Mouse (Mus musculus): ENCODE measurements around the gene 1700029F12Rik. TPM values are rescaled to one million over a fixed set of nuclear protein-coding genes. Genes with fewer than 3 reads are reported as not detected.

The 1700029F12Rik gene
- polyA plus RNA-seq, 1 experiment from 2014 or later = not detected

GRCm38 (mm10) chr13:97020122-97020521 is 14.0 kb downstream of the 1700029F12Rik start:
- 39% methylated on average over 5 of the region's 5 CpGs for WGBS
- no peak overlapping the region for H3K9ac ChIP-seq (replicated peaks)
- no peak for ATAC-seq (ENCODE audit: low FRiP score)
- no peaks in the 10 kb centered on the region for H3K9me3 ChIP-seq (replicated peaks)
- H3K4me2 ChIP-seq = no peak overlapping the region
- no peaks in the 10 kb centered on the region for H3K4me1 ChIP-seq
- H3K36me3 ChIP-seq = no peaks in the 10 kb centered on the region
- H3K4me3 ChIP-seq (replicated peaks) = no peak overlapping the region
- H3K27ac ChIP-seq (replicated peaks) = no peak overlapping the region
- no peaks in the 10 kb centered on the region for H3K27me3 ChIP-seq (replicated peaks)

GRCm38 (mm10) chr13:97017711-97018110 is 16.5 kb downstream of the 1700029F12Rik start:
- no peak overlapping the region for H3K27ac ChIP-seq (replicated peaks)
- WGBS = 90% methylated on average over 3 of the region's 3 CpGs
- no peaks in the 10 kb centered on the region for H3K27me3 ChIP-seq (replicated peaks)
- H3K9ac ChIP-seq (replicated peaks) = no peak overlapping the region
- H3K9me3 ChIP-seq (replicated peaks) = no peaks in the 10 kb centered on the region
- H3K36me3 ChIP-seq = no peaks in the 10 kb centered on the region
- no peak overlapping the region for H3K4me3 ChIP-seq (replicated peaks)
- H3K4me2 ChIP-seq = no peak overlapping the region
- no peaks in the 10 kb centered on the region for H3K4me1 ChIP-seq
- ATAC-seq (ENCODE audit: low FRiP score) = no peak

GRCm38 (mm10) chr13:97014366-97014765 is 19.8 kb downstream of the 1700029F12Rik start:
- 89% methylated on average over 4 of the region's 4 CpGs for WGBS
- Histone ChIP-seq H3K4me1 (no peaks in the 10 kb centered on the region), H3K9ac (replicated peaks) (no peak overlapping the region), H3K4me3 (replicated peaks) (no peak overlapping the region), H3K27me3 (replicated peaks) (no peaks in the 10 kb centered on the region), H3K27ac (replicated peaks) (no peak overlapping the region), H3K4me2 (no peak overlapping the region), H3K9me3 (replicated peaks) (no peaks in the 10 kb centered on the region), H3K36me3 (no peaks in the 10 kb centered on the region)
- no peak for ATAC-seq (ENCODE audit: low FRiP score)

GRCm38 (mm10) chr13:97008266-97009153 is 25.7 kb downstream of the 1700029F12Rik start:
- no peaks in the 10 kb centered on the region for H3K9me3 ChIP-seq (replicated peaks)
- peak overlapping the region; percentile 55 for H3K9ac ChIP-seq (replicated peaks)
- H3K27ac ChIP-seq (replicated peaks) = peak overlapping the region; percentile 85
- ATAC-seq (ENCODE audit: low FRiP score) = peak; percentile 91
- WGBS = under 1% methylated on average over 19 of the region's 19 CpGs
- H3K36me3 ChIP-seq = no peaks in the 10 kb centered on the region
- H3K4me2 ChIP-seq = peak overlapping the region; percentile 86
- H3K4me3 ChIP-seq (replicated peaks) = peak overlapping the region; percentile 42
- H3K27me3 ChIP-seq (replicated peaks) = no peaks in the 10 kb centered on the region
- peaks cover 13% of the 10 kb centered on the region for H3K4me1 ChIP-seq

GRCm38 (mm10) chr13:97007501-97008265 is 26.5 kb downstream of the 1700029F12Rik start:
- Histone ChIP-seq H3K4me2 (peak overlapping the region; percentile 86), H3K27ac (replicated peaks) (peak overlapping the region; percentile 15), H3K27me3 (replicated peaks) (no peaks in the 10 kb centered on the region), H3K4me3 (replicated peaks) (peak overlapping the region; percentile 42), H3K9ac (replicated peaks) (peak overlapping the region; percentile 50), H3K9me3 (replicated peaks) (no peaks in the 10 kb centered on the region), H3K36me3 (no peaks in the 10 kb centered on the region), H3K4me1 (peaks cover 13% of the 10 kb centered on the region)
- 1% methylated on average over 21 of the region's 21 CpGs for WGBS
- ATAC-seq (ENCODE audit: low FRiP score) = peak; percentile 91

GRCm38 (mm10) chr13:97006784-97007183 is 27.4 kb downstream of the 1700029F12Rik start:
- Histone ChIP-seq H3K27me3 (replicated peaks) (no peaks in the 10 kb centered on the region), H3K4me3 (replicated peaks) (peak overlapping the region; percentile 42; the same call in 1 of the 2 replicates), H3K27ac (replicated peaks) (no peak overlapping the region), H3K4me1 (peaks cover 13% of the 10 kb centered on the region), H3K9ac (replicated peaks) (no peak overlapping the region), H3K9me3 (replicated peaks) (no peaks in the 10 kb centered on the region), H3K36me3 (no peaks in the 10 kb centered on the region), H3K4me2 (peak overlapping the region; percentile 86)
- no peak for ATAC-seq (ENCODE audit: low FRiP score)
- 44% methylated on average over 2 of the region's 2 CpGs for WGBS

GRCm38 (mm10) chr13:96997080-96997479 is 37.1 kb downstream of the 1700029F12Rik start:
- WGBS = 78% methylated on average over 1 of the region's 1 CpGs
- no peaks in the 10 kb centered on the region for H3K27me3 ChIP-seq (replicated peaks)
- no peak overlapping the region for H3K4me2 ChIP-seq
- H3K4me3 ChIP-seq (replicated peaks) = no peak overlapping the region
- H3K9ac ChIP-seq (replicated peaks) = no peak overlapping the region
- no peak for ATAC-seq (ENCODE audit: low FRiP score)
- no peaks in the 10 kb centered on the region for H3K4me1 ChIP-seq
- H3K36me3 ChIP-seq = no peaks in the 10 kb centered on the region
- no peaks in the 10 kb centered on the region for H3K9me3 ChIP-seq (replicated peaks)
- H3K27ac ChIP-seq (replicated peaks) = no peak overlapping the region

GRCm38 (mm10) chr13:96995243-96995642 is 38.9 kb downstream of the 1700029F12Rik start:
- Histone ChIP-seq H3K9me3 (replicated peaks) (no peaks in the 10 kb centered on the region), H3K27me3 (replicated peaks) (no peaks in the 10 kb centered on the region), H3K4me2 (no peak overlapping the region), H3K9ac (replicated peaks) (no peak overlapping the region), H3K4me1 (no peaks in the 10 kb centered on the region), H3K4me3 (replicated peaks) (no peak overlapping the region), H3K36me3 (no peaks in the 10 kb centered on the region), H3K27ac (replicated peaks) (no peak overlapping the region)
- WGBS = 72% methylated on average over 5 of the region's 5 CpGs
- ATAC-seq (ENCODE audit: low FRiP score) = no peak

GRCm38 (mm10) chr13:96993291-96993989 is 40.7 kb downstream of the 1700029F12Rik start:
- Histone ChIP-seq H3K9me3 (replicated peaks) (no peaks in the 10 kb centered on the region), H3K27me3 (replicated peaks) (no peaks in the 10 kb centered on the region), H3K27ac (replicated peaks) (no peak overlapping the region), H3K4me2 (no peak overlapping the region), H3K4me1 (no peaks in the 10 kb centered on the region), H3K9ac (replicated peaks) (no peak overlapping the region), H3K4me3 (replicated peaks) (no peak overlapping the region), H3K36me3 (no peaks in the 10 kb centered on the region)
- ATAC-seq (ENCODE audit: low FRiP score) = no peak
- WGBS = 32% methylated on average over 8 of the region's 8 CpGs

GRCm38 (mm10) chr13:96990561-96991265 is 43.4 kb downstream of the 1700029F12Rik start:
- no peaks in the 10 kb centered on the region for H3K9me3 ChIP-seq (replicated peaks)
- H3K4me1 ChIP-seq = peaks cover 6% of the 10 kb centered on the region
- H3K9ac ChIP-seq (replicated peaks) = no peak overlapping the region
- no peaks in the 10 kb centered on the region for H3K36me3 ChIP-seq
- no peak for ATAC-seq (ENCODE audit: low FRiP score)
- no peak overlapping the region for H3K4me3 ChIP-seq (replicated peaks)
- no peak overlapping the region for H3K27ac ChIP-seq (replicated peaks)
- no peaks in the 10 kb centered on the region for H3K27me3 ChIP-seq (replicated peaks)
- whole genome bisulfite sequencing = 77% methylated on average over 14 of the region's 14 CpGs
- H3K4me2 ChIP-seq = no peak overlapping the region

GRCm38 (mm10) chr13:96990045-96990444 is 44.1 kb downstream of the 1700029F12Rik start:
- Histone ChIP-seq H3K9me3 (replicated peaks) (no peaks in the 10 kb centered on the region), H3K4me2 (no peak overlapping the region), H3K4me1 (peaks cover 12% of the 10 kb centered on the region), H3K4me3 (replicated peaks) (no peak overlapping the region), H3K9ac (replicated peaks) (no peak overlapping the region), H3K27ac (replicated peaks) (no peak overlapping the region), H3K27me3 (replicated peaks) (no peaks in the 10 kb centered on the region), H3K36me3 (no peaks in the 10 kb centered on the region)
- ATAC-seq (ENCODE audit: low FRiP score) = no peak
- 89% methylated on average over 3 of the region's 3 CpGs for WGBS

Measured in neural tube, embryonic 15.5 days (tissue).